ENCODE assay signal across 26 mouse cellular contexts in the genomic region with DNA sequence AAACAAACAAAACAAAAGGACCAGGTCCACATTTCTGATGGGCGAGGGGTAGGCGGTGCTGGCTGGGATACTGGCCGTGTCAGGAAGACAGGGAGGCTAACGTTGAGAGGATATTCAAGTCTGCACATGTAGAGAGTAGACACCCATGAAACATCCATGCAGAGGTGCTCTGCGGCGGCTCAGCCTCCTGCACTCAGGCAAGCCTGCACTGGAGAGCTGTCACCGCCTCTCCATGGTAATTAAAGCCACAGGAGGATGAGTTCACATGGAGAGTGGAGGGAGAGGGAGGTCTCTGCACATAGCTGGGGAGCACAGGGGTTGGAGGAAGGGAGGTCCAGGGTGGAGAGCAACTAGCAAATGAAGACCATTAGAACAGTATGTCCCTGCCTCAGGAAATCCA.
"Had no signal": no experiment of that assay in that cellular context is flagged by ENCODE, and none has a peak within 500 bp of the region (broad histone marks: within the 10 kb centered on the region; RNA-seq: fewer than 3 reads in every experiment).

No protein-coding gene starts in this region.

- H3K9me3 ChIP-seq: heart, embryonic 13.5 days; heart, embryonic 15.5 days; hindbrain, embryonic 10.5 days; hindbrain, embryonic 12.5 days; hindbrain, embryonic 15.5 days; intestine, embryonic 15.5 days; limb, embryonic 13.5 days; limb, embryonic 15.5 days; liver, embryonic 12.5 days had no signal

- DNase-seq: gastrocnemius, adult 2 months; gastrocnemius, postnatal 25 days; heart, adult 18-20 months; heart, postnatal 4 days; kidney, adult 18-20 months; kidney, adult 8-10 months; kidney, postnatal 10 days; kidney, postnatal 25 days; kidney, postnatal 4 days; layer of hippocampus, postnatal 36 days; left cerebral cortex, postnatal 4 days; lung, adult 18-20 months had no signal

- ATAC-seq: inflammation-experienced regulatory T-cells, adult 6 months; intestine, embryonic 15.5 days; intestine, postnatal 0 days; liver, embryonic 12.5 days had no signal

- H3K9ac ChIP-seq: heart, embryonic 13.5 days; heart, embryonic 15.5 days; hindbrain, embryonic 12.5 days; hindbrain, embryonic 15.5 days; intestine, embryonic 15.5 days; limb, embryonic 13.5 days; limb, embryonic 15.5 days; liver, embryonic 12.5 days; liver, embryonic 14.5 days had no signal

- H3K27ac ChIP-seq: gastrocnemius, adult 2 months; heart, embryonic 13.5 days; heart, embryonic 15.5 days; hindbrain, embryonic 10.5 days; hindbrain, embryonic 12.5 days; hindbrain, embryonic 15.5 days; intestine, embryonic 15.5 days; layer of hippocampus, adult 2 months; limb, embryonic 13.5 days; limb, embryonic 15.5 days; liver, embryonic 12.5 days; liver, embryonic 14.5 days had no signal

- H3K36me3 ChIP-seq: heart, embryonic 13.5 days; heart, embryonic 15.5 days; hindbrain, embryonic 10.5 days; hindbrain, embryonic 12.5 days; hindbrain, embryonic 15.5 days; intestine, embryonic 15.5 days; limb, embryonic 13.5 days; limb, embryonic 15.5 days; liver, embryonic 12.5 days had no signal

- H3K4me2 ChIP-seq: heart, embryonic 11.5 days; heart, embryonic 13.5 days; heart, embryonic 15.5 days; hindbrain, embryonic 12.5 days; hindbrain, embryonic 15.5 days; intestine, embryonic 15.5 days; limb, embryonic 13.5 days; limb, embryonic 15.5 days; liver, embryonic 12.5 days had no signal

- H3K4me3 ChIP-seq: gastrocnemius, adult 2 months; heart, embryonic 13.5 days; heart, embryonic 15.5 days; hindbrain, embryonic 10.5 days; hindbrain, embryonic 12.5 days; hindbrain, embryonic 15.5 days; intestine, embryonic 15.5 days; layer of hippocampus, adult 2 months; limb, embryonic 13.5 days; limb, embryonic 15.5 days; liver, embryonic 12.5 days had no signal

- H3K4me1 ChIP-seq: hindbrain, embryonic 15.5 days; intestine, embryonic 15.5 days; limb, embryonic 13.5 days; limb, embryonic 15.5 days; liver, embryonic 12.5 days had no signal

- H3K27me3 ChIP-seq: hindbrain, embryonic 15.5 days; limb, embryonic 15.5 days had no signal
